Mouse (Mus musculus): ENCODE results near the gene Edar. TPM values are rescaled to one million over a fixed set of nuclear protein-coding genes. Genes with fewer than 3 reads are reported as not detected.
"Not testable (repeated sequence)": the region's sequence is repeated elsewhere in the genome, so short reads cannot be mapped to it uniquely, and the experiment has no call there.

Edar gene
- total RNA-seq (2015; ENCODE audit: low replicate concordance) = not detected in 2 replicates
- total RNA-seq (2017; ENCODE audit: low replicate concordance) = not detected in 2 replicates

- ATAC-seq (replicated peaks; ENCODE audit: low FRiP score, poor library complexity, severe bottlenecking) = peak; percentile 60
These were observed at the start of gene Edar for GRCm38 (mm10) chr10:58675533-58675932. Edar (minus strand) TSS chr10:58675654.

- not testable (repeated sequence) for ATAC-seq (replicated peaks; ENCODE audit: low FRiP score, poor library complexity, severe bottlenecking)
These were observed 42.7 kb upstream of the Edar start, which contains the start of gene Gm17542 for GRCm38 (mm10) chr10:58718110-58718509. Gm17542 (minus strand) TSS chr10:58718210.

GRCm38 (mm10) chr10:58714789-58715148 lies 39.3 kb upstream of the Edar start:
- no peak for ATAC-seq (replicated peaks; ENCODE audit: low FRiP score, poor library complexity, severe bottlenecking)

- no peak for ATAC-seq (replicated peaks; ENCODE audit: low FRiP score, poor library complexity, severe bottlenecking)
These were observed 38.7 kb upstream of the Edar start for GRCm38 (mm10) chr10:58713855-58714788.

GRCm38 (mm10) chr10:58713225-58713624 lies 37.8 kb upstream of the Edar start:
- no peak for ATAC-seq (replicated peaks; ENCODE audit: low FRiP score, poor library complexity, severe bottlenecking)

- ATAC-seq (replicated peaks; ENCODE audit: low FRiP score, poor library complexity, severe bottlenecking) = no peak
These were observed 33.6 kb upstream of the Edar start for GRCm38 (mm10) chr10:58709021-58709420.

GRCm38 (mm10) chr10:58700578-58700977 lies 25.1 kb upstream of the Edar start:
- no peak for ATAC-seq (replicated peaks; ENCODE audit: low FRiP score, poor library complexity, severe bottlenecking)

GRCm38 (mm10) chr10:58700160-58700559 lies 24.7 kb upstream of the Edar start:
- ATAC-seq (replicated peaks; ENCODE audit: low FRiP score, poor library complexity, severe bottlenecking) = no peak

GRCm38 (mm10) chr10:58698955-58699354 lies 23.5 kb upstream of the Edar start:
- no peak for ATAC-seq (replicated peaks; ENCODE audit: low FRiP score, poor library complexity, severe bottlenecking)

GRCm38 (mm10) chr10:58691051-58691450 lies 15.6 kb upstream of the Edar start:
- no peak for ATAC-seq (replicated peaks; ENCODE audit: low FRiP score, poor library complexity, severe bottlenecking)

- no peak for ATAC-seq (replicated peaks; ENCODE audit: low FRiP score, poor library complexity, severe bottlenecking)
These were observed 3.8 kb upstream of the Edar start for GRCm38 (mm10) chr10:58679298-58679697.

GRCm38 (mm10) chr10:58673278-58674061 lies 2.0 kb downstream of the Edar start:
- ATAC-seq (replicated peaks; ENCODE audit: low FRiP score, poor library complexity, severe bottlenecking) = no peak

GRCm38 (mm10) chr10:58672557-58673277 lies 2.7 kb downstream of the Edar start:
- ATAC-seq (replicated peaks; ENCODE audit: low FRiP score, poor library complexity, severe bottlenecking) = no peak

GRCm38 (mm10) chr10:58663868-58664267 lies 11.6 kb downstream of the Edar start:
- ATAC-seq (replicated peaks; ENCODE audit: low FRiP score, poor library complexity, severe bottlenecking) = no peak

- ATAC-seq (replicated peaks; ENCODE audit: low FRiP score, poor library complexity, severe bottlenecking) = no peak
These were observed 12.0 kb downstream of the Edar start for GRCm38 (mm10) chr10:58663417-58663816.

GRCm38 (mm10) chr10:58659268-58659986 lies 16.0 kb downstream of the Edar start:
- no peak for ATAC-seq (replicated peaks; ENCODE audit: low FRiP score, poor library complexity, severe bottlenecking)

- no peak for ATAC-seq (replicated peaks; ENCODE audit: low FRiP score, poor library complexity, severe bottlenecking)
These were observed 17.7 kb downstream of the Edar start for GRCm38 (mm10) chr10:58657731-58658130.

GRCm38 (mm10) chr10:58653679-58654078 lies 21.8 kb downstream of the Edar start:
- ATAC-seq (replicated peaks; ENCODE audit: low FRiP score, poor library complexity, severe bottlenecking) = no peak

Measured in erythroblast, adult 5-6 weeks (primary cell).